Mouse (Mus musculus): ENCODE data around the gene Xrra1.
"Not testable (repeated sequence)": the region's sequence is repeated elsewhere in the genome, so short reads cannot be mapped to it uniquely, and the experiment has no call there.

Xrra1 gene

GRCm38 (mm10) chr7:99858813-99859585 lies at the start of gene Xrra1:
Xrra1 (plus strand) TSS chr7:99859116.
- DNase-seq (ENCODE audit: extremely low spot score, low spot score) = peak; percentile 95

DNA sequence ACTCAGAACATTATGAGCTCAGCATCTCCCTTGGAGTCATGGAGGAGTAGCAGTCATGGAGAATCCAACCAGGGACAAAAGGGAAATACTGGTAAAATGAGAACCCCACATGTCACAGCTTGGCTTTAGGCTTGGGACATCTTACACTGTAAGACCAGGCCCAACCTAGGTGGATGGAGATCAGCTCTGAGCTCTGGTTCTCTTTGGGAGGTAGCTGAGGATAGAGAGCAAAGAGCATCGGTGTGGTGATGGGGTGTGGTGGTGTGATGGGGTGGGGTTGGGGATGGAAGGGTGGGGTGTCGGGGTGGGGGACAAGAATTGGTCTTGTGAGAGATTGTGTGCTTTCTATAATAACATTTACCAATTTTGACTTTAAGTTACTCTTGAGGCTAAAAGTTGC lies 48.1 kb upstream of the Xrra1 start:
- DNase-seq (ENCODE audit: extremely low spot score, low spot score) = no peak

GRCm38 (mm10) chr7:99811661-99812060 lies 47.3 kb upstream of the Xrra1 start:
- no peak for DNase-seq (ENCODE audit: extremely low spot score, low spot score)

GRCm38 (mm10) chr7:99813394-99813793 lies 45.5 kb upstream of the Xrra1 start:
- DNase-seq (ENCODE audit: extremely low spot score, low spot score) = no peak

GRCm38 (mm10) chr7:99818181-99818725 lies 40.7 kb upstream of the Xrra1 start:
- DNase-seq (ENCODE audit: extremely low spot score, low spot score) = not testable (repeated sequence)

GRCm38 (mm10) chr7:99821953-99822352 lies 37.0 kb upstream of the Xrra1 start:
- DNase-seq (ENCODE audit: extremely low spot score, low spot score) = no peak

- no peak for DNase-seq (ENCODE audit: extremely low spot score, low spot score)
Measured at GRCm38 (mm10) chr7:99822426-99822825, 36.5 kb upstream of the Xrra1 start.

GRCm38 (mm10) chr7:99823045-99823663 lies 35.8 kb upstream of the Xrra1 start:
- DNase-seq (ENCODE audit: extremely low spot score, low spot score) = no peak

GRCm38 (mm10) chr7:99824649-99825483 lies 34.0 kb upstream of the Xrra1 start:
- no peak for DNase-seq (ENCODE audit: extremely low spot score, low spot score)

DNA sequence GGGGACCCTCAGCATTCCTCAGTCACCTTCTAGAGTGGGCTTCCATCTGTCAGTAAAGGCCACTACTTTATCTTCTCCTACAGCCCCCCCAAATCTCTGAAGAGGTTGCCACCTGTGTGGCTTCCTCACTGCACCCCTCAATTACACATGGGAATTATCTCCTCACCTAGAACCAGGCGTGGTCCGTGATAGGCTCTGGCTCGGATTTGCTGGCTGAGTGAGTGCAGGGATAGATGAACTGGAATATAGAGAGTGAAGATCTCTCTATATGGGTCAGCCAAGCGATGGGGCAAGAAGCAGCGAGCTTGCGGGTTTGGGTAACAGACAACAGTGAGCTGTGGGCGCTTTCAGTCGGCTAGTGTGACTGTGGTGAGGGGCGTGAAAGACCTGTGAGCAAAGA lies 33.4 kb upstream of the Xrra1 start:
- no peak for DNase-seq (ENCODE audit: extremely low spot score, low spot score)

DNA sequence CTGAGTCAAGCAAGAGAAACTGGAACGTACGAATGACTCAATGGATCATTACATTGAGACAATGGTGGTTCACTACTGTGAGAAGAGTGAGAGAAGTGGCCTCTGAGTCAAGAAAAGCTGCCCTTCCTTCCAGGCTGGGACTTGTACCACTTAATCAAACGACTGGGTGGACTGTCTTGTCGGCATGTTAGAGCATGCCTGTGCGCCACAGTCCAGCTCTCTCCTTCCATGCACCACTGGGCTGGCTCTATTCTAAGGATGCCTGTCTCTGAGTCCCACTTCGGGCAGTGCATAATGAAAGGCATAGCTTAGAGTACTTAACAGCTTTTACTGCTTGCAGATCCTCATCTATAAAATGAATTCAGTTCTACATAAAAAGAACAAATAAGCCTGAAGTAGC lies 32.8 kb upstream of the Xrra1 start:
- no peak for DNase-seq (ENCODE audit: extremely low spot score, low spot score)

DNA sequence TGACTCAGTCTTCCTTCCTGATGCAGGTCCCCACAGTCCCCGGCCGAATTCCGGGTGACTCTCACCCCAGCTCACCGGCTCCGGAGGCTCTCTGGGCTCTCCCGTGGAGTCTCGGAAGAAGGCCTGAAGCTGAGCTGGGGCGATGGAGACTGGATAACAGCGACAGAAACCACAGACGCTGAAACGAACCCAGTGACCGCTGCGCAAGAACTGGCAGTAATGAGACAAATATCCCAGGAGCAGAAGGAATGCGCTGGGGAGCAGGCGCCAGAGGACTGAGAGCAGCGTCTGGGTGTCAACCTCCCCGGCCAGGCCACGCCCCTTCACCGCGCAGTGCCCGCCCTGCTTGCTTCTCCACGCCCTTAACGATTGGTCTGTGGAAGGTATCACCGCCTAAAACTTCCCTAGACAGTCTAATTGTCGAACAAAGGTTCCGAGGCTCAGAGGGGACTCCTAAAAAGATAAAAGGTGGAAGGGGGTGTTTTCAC lies 30.8 kb upstream of the Xrra1 start, which contains the start of gene Neu3:
Neu3 (minus strand) TSS at position 335 of the 488 bp plus-strand sequence.
- DNase-seq (ENCODE audit: extremely low spot score, low spot score) = peak; percentile 85

DNA sequence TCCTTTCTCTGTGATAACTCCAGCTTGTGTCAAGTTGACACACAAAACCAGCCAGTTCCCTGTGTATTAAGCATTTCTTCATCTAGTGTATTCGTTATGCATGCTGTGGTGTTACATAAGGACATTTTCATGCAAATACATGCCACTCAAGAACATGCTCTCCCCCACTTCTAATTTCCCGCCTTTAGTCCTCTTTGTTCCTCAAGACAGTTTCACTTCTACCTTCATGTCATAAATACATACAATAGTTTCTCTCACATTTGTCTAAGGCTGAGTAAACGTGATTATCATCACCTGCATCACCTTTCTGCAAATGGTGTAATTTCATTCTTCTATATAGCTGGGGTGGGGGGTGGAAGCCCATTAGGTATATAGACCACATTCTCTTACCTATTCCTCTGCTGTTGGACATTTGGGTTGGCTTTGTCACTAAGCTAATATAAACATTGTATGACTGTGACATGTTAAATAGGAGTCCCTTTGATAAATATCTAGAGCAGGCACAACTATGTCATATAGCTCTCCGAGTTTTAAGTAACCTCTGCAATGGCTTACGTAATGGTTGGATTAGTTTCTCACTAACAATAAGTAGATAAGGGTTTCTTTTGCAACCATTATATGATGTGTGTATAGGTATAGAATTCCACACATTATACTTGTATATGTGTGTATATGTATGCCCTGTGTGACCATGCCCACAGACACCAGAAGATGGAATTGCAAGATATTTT lies 25.6 kb upstream of the Xrra1 start:
- no peak for DNase-seq (ENCODE audit: extremely low spot score, low spot score)

- DNase-seq (ENCODE audit: extremely low spot score, low spot score) = no peak
Measured at GRCm38 (mm10) chr7:99833846-99834222, 25.1 kb upstream of the Xrra1 start.

- no peak for DNase-seq (ENCODE audit: extremely low spot score, low spot score)
Measured at GRCm38 (mm10) chr7:99834314-99834853, 24.5 kb upstream of the Xrra1 start.

DNA sequence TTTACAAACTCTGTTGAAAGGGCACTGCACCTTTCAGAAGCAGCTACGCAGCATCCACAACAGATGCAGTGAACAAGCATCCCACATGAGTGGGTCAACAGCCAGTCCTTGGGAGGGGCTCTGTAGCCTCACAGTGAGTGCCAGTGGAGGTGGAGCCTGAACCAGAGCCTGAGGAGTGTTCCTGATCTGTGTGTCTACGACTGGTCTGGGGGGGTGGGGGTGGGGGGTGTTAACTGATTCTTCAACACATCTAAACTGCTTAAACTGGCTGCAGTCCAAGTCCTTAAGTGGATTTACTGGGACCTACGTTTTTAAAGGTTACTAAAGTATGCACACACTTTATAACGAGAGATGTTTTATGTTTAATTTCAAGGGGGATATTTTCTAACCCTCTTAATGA lies 22.1 kb upstream of the Xrra1 start:
- DNase-seq (ENCODE audit: extremely low spot score, low spot score) = no peak

- no peak for DNase-seq (ENCODE audit: extremely low spot score, low spot score)
Measured at GRCm38 (mm10) chr7:99837358-99838071, 21.4 kb upstream of the Xrra1 start.

- no peak for DNase-seq (ENCODE audit: extremely low spot score, low spot score)
Measured at GRCm38 (mm10) chr7:99838241-99838640, 20.7 kb upstream of the Xrra1 start.

GRCm38 (mm10) chr7:99845533-99846236 lies 13.2 kb upstream of the Xrra1 start:
- no peak for DNase-seq (ENCODE audit: extremely low spot score, low spot score)

All from neural tube, embryonic 10.5 days (tissue).